Mouse (Mus musculus) lung, postnatal 0 days (tissue): ENCODE measurements around the gene Fyn.

ENCODE experiments used
- CTCF ChIP-seq: IDR thresholded peaks from 2 replicates; pipeline ENCODE4 v1.5.1; 2016; ENCODE audit warnings: antibody characterized with exemption, mild to moderate bottlenecking
- EP300 ChIP-seq: IDR thresholded peaks from 2 replicates; pipeline ENCODE4 v1.6.1; 2016; ENCODE audit warnings: antibody characterized with exemption, mild to moderate bottlenecking, control low read depth

DNA sequence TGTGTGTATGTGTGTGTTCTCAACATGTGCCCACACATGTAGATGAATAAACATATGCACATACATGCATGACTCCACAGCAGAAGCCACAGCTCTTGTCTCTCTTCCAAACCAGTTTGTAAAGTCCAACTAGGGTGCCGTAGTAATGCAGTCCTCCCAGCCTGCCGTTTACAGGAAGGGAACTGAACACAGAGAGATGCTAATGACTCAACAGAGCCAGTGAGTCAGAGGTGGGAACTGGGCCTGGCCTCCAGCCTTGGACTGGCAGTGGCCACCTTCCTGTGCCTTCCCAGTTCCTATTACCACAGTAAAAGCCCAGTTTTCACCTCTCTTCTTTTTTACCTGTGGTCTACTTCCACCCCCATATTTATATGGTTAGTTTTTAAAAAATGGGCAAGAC lies 46.9 kb downstream of the Fyn start:
- TF ChIP-seq CTCF (no peak), EP300 (no peak)
